Mouse (Mus musculus): ENCODE data around the gene Itgb6. TPM values are rescaled to one million over a fixed set of nuclear protein-coding genes. Genes with fewer than 3 reads are reported as not detected.

Gene Itgb6
- polyA plus RNA-seq, 1 experiment from 2014 or later, result 1.9 TPM

DNA sequence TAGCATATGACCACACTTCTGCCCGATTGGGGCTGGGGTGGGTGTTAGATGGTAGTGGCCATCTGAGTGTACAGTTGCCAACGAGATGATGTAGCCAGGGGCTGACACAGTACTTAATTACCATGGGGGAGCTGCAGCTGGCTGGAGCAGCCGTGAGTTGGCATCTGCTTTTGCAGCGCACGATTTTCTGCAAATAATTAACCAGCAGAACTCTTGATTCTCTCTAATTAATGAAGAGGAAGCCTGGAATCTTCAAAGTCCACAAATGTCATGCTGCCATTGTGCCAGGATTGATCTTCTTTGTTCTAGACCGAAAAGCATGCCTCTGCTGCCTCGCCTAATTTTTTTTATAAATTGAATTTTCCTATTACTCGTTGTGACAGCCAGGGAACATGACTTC lies 8.6 kb downstream of the Itgb6 start:
- Histone ChIP-seq H3K4me1 (replicated peaks) (peaks cover 23% of the 10 kb centered on the region), H3K4me3 (replicated peaks) (no peak overlapping the region), H3K4me2 (no peak overlapping the region), H3K27me3 (0 out of 2 replicates have a peak, but pooled peaks cover 5% of the 10 kb centered on the region), H3K27ac (no peak overlapping the region), H3K9ac (replicated peaks) (no peak overlapping the region), H3K9me3 (no peaks in the 10 kb centered on the region), H3K36me3 (no peaks in the 10 kb centered on the region)
- WGBS, result 32% methylated on average over 8 of the region's 8 CpGs
- ATAC-seq (ENCODE audit: insufficient number of reproducible peaks, insufficient read depth, low FRiP score, low TSS enrichment, low read depth), result no peak

DNA sequence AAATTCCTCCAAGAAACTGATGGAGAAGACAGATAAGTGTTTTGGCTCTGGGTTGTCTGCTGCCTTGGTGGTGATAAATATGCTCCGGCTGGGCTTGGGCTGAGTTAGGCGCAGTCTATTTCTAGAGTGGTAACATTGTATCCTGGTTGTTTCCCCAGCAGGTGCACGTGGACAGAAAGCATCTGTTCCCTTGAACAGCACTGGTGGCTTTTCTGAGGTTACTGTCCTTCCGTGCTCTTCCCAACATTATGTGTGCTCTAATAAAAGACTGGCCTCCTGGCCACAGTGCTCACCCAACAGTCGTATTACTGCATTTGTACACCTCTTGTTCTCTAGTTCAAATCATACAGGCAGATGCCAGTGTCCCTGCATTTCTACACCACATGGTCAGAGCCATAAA lies 9.6 kb downstream of the Itgb6 start:
- H3K4me1 ChIP-seq (replicated peaks), result peaks cover 23% of the 10 kb centered on the region
- H3K9me3 ChIP-seq, result no peaks in the 10 kb centered on the region
- H3K36me3 ChIP-seq, result no peaks in the 10 kb centered on the region
- H3K4me3 ChIP-seq (replicated peaks), result no peak overlapping the region
- 87% methylated on average over 5 of the region's 5 CpGs for WGBS
- no peak overlapping the region for H3K27ac ChIP-seq
- 0 out of 2 replicates have a peak, but pooled peaks cover 5% of the 10 kb centered on the region for H3K27me3 ChIP-seq
- no peak overlapping the region for H3K4me2 ChIP-seq
- no peak overlapping the region for H3K9ac ChIP-seq (replicated peaks)
- no peak for ATAC-seq (ENCODE audit: insufficient number of reproducible peaks, insufficient read depth, low FRiP score, low TSS enrichment, low read depth)

DNA sequence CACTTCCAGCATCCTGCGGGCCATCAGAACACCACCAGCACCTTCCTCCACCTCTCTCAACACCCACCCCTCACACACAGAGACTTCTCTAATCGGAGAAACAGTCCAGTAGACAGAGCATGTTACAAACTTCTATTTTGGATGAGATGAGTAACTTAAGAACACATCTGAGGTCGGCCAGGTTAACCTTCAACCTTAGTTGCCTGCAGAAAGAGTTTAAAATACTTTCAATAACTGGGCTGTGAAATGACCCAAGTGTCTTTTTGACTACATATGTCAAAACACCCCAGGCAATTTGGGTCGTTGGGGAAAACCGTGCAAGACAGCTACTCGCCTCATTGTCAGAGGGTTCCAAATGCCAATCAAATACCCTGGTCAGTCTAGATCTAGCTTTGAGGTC lies 10.0 kb downstream of the Itgb6 start:
- H3K4me1 ChIP-seq (replicated peaks), result peaks cover 23% of the 10 kb centered on the region
- no peak overlapping the region for H3K4me3 ChIP-seq (replicated peaks)
- ATAC-seq (ENCODE audit: insufficient number of reproducible peaks, insufficient read depth, low FRiP score, low TSS enrichment, low read depth), result no peak
- 0 out of 2 replicates have a peak, but pooled peaks cover 3% of the 10 kb centered on the region for H3K27me3 ChIP-seq
- no peaks in the 10 kb centered on the region for H3K9me3 ChIP-seq
- WGBS, result 75% methylated on average over 6 of the region's 6 CpGs
- H3K27ac ChIP-seq, result no peak overlapping the region
- no peak overlapping the region for H3K4me2 ChIP-seq
- no peaks in the 10 kb centered on the region for H3K36me3 ChIP-seq
- H3K9ac ChIP-seq (replicated peaks), result no peak overlapping the region

- Histone ChIP-seq H3K4me3 (replicated peaks) (no peak overlapping the region), H3K36me3 (no peaks in the 10 kb centered on the region), H3K9me3 (no peaks in the 10 kb centered on the region), H3K4me2 (no peak overlapping the region), H3K27me3 (no peaks in the 10 kb centered on the region), H3K27ac (no peak overlapping the region), H3K4me1 (replicated peaks) (peaks cover 23% of the 10 kb centered on the region), H3K9ac (replicated peaks) (no peak overlapping the region)
- WGBS, result 82% methylated on average over 7 of the region's 7 CpGs
- no peak for ATAC-seq (ENCODE audit: insufficient number of reproducible peaks, insufficient read depth, low FRiP score, low TSS enrichment, low read depth)
Measured at GRCm38 (mm10) chr2:60711098-60711880, 11.2 kb downstream of the Itgb6 start.

GRCm38 (mm10) chr2:60710317-60710716 lies 12.1 kb downstream of the Itgb6 start:
- Histone ChIP-seq H3K9me3 (no peaks in the 10 kb centered on the region), H3K27ac (no peak overlapping the region), H3K27me3 (no peaks in the 10 kb centered on the region), H3K4me3 (replicated peaks) (no peak overlapping the region), H3K36me3 (no peaks in the 10 kb centered on the region), H3K4me2 (no peak overlapping the region), H3K4me1 (replicated peaks) (peaks cover 17% of the 10 kb centered on the region), H3K9ac (replicated peaks) (no peak overlapping the region)
- ATAC-seq (ENCODE audit: insufficient number of reproducible peaks, insufficient read depth, low FRiP score, low TSS enrichment, low read depth), result no peak
- 73% methylated on average over 4 of the region's 4 CpGs for WGBS

DNA sequence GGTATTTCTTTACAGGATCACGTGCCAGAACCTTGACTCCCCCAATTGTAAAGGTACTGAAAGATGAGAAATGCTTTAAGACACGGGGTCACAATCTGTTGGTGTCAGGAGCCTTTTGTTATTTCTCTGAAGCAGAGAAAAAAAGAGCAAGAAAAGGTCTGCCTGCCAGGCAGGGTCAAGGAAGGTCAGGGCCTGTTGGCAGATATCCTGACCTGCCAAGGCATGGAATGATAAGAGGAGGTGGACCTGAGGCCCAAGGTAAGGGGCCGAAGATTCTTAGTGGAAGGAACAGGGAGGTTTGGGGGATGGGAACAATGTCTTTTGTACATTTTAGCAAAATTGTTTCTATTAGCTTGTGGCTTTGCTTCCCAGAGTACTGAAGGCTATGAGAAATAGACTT lies 13.8 kb downstream of the Itgb6 start:
- Histone ChIP-seq H3K9me3 (no peaks in the 10 kb centered on the region), H3K4me2 (no peak overlapping the region), H3K36me3 (no peaks in the 10 kb centered on the region), H3K4me3 (replicated peaks) (no peak overlapping the region), H3K27ac (no peak overlapping the region), H3K27me3 (no peaks in the 10 kb centered on the region), H3K9ac (replicated peaks) (no peak overlapping the region), H3K4me1 (replicated peaks) (peaks cover 2% of the 10 kb centered on the region; the same call in 1 of the 2 replicates)
- no peak for ATAC-seq (ENCODE audit: insufficient number of reproducible peaks, insufficient read depth, low FRiP score, low TSS enrichment, low read depth)
- WGBS, result 48% methylated on average over 3 of the region's 3 CpGs

DNA sequence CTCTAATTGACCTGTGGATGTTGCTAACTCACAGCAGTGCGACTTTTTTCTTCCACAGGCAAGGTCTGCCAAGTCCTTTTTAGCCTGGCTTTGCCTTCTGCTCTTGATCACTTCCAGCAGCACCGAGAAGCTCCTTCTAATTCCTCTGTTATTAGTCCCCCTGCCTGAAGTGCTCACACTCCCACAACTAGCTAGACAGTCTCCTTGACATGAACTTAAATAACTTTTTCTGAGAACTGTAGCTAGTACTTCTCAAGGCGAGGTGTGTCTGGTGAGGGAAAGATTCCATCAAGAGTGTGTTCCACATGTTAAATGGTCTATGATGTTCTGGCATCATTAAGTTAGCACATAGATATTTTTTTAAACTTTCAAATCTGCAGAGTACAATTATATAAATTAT lies 15.6 kb downstream of the Itgb6 start:
- Histone ChIP-seq H3K36me3 (no peaks in the 10 kb centered on the region), H3K9me3 (no peaks in the 10 kb centered on the region), H3K27me3 (no peaks in the 10 kb centered on the region), H3K9ac (replicated peaks) (no peak overlapping the region), H3K4me3 (replicated peaks) (no peak overlapping the region), H3K27ac (no peak overlapping the region), H3K4me1 (replicated peaks) (no peaks in the 10 kb centered on the region), H3K4me2 (no peak overlapping the region)
- ATAC-seq (ENCODE audit: insufficient number of reproducible peaks, insufficient read depth, low FRiP score, low TSS enrichment, low read depth), result no peak
- 74% methylated on average over 3 of the region's 3 CpGs for WGBS

- Histone ChIP-seq H3K27me3 (no peaks in the 10 kb centered on the region), H3K36me3 (no peaks in the 10 kb centered on the region), H3K4me1 (replicated peaks) (no peaks in the 10 kb centered on the region), H3K9me3 (no peaks in the 10 kb centered on the region), H3K9ac (replicated peaks) (no peak overlapping the region), H3K4me2 (no peak overlapping the region), H3K27ac (no peak overlapping the region), H3K4me3 (replicated peaks) (no peak overlapping the region)
- WGBS, result 90% methylated on average over 8 of the region's 8 CpGs
- no peak for ATAC-seq (ENCODE audit: insufficient number of reproducible peaks, insufficient read depth, low FRiP score, low TSS enrichment, low read depth)
Measured at GRCm38 (mm10) chr2:60705426-60705825, 17.0 kb downstream of the Itgb6 start.

GRCm38 (mm10) chr2:60703315-60703714 lies 19.1 kb downstream of the Itgb6 start:
- ATAC-seq (ENCODE audit: insufficient number of reproducible peaks, insufficient read depth, low FRiP score, low TSS enrichment, low read depth), result no peak
- Histone ChIP-seq H3K4me3 (replicated peaks) (no peak overlapping the region), H3K4me1 (replicated peaks) (peaks cover 3% of the 10 kb centered on the region), H3K36me3 (no peaks in the 10 kb centered on the region), H3K27me3 (no peaks in the 10 kb centered on the region), H3K27ac (no peak overlapping the region), H3K9me3 (no peaks in the 10 kb centered on the region), H3K9ac (replicated peaks) (no peak overlapping the region), H3K4me2 (no peak overlapping the region)
- WGBS, result 67% methylated on average over 4 of the region's 4 CpGs

DNA sequence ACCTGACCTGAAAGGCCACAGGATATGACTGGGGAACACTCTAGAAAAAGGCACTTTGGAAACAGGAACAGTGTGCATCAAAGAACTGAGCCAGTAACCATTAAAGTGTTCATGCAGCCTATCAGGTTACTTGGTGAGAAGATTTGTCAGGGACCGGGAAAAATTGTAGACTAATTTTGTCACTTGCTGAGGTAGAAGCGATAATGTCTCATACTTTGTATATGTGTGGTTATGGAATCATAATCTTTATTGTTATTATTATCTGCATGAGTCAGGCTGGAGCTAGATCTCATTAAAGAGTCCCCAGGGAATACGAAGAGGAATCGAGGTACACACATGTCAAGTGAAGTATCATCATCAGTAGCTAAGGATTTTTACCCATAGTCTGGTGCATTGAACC lies 21.5 kb downstream of the Itgb6 start:
- ATAC-seq (ENCODE audit: insufficient number of reproducible peaks, insufficient read depth, low FRiP score, low TSS enrichment, low read depth), result no peak
- H3K27me3 ChIP-seq, result no peaks in the 10 kb centered on the region
- no peak overlapping the region for H3K27ac ChIP-seq
- H3K9me3 ChIP-seq, result no peaks in the 10 kb centered on the region
- no peak overlapping the region for H3K4me3 ChIP-seq (replicated peaks)
- WGBS, result 87% methylated on average over 4 of the region's 4 CpGs
- peaks cover 26% of the 10 kb centered on the region for H3K4me1 ChIP-seq (replicated peaks)
- H3K9ac ChIP-seq (replicated peaks), result no peak overlapping the region
- no peak overlapping the region for H3K4me2 ChIP-seq
- H3K36me3 ChIP-seq, result no peaks in the 10 kb centered on the region

GRCm38 (mm10) chr2:60700013-60700412 lies 22.4 kb downstream of the Itgb6 start:
- Histone ChIP-seq H3K4me1 (replicated peaks) (peaks cover 34% of the 10 kb centered on the region), H3K4me3 (replicated peaks) (no peak overlapping the region), H3K36me3 (no peaks in the 10 kb centered on the region), H3K9ac (replicated peaks) (no peak overlapping the region), H3K4me2 (no peak overlapping the region), H3K9me3 (no peaks in the 10 kb centered on the region), H3K27me3 (no peaks in the 10 kb centered on the region), H3K27ac (no peak overlapping the region)
- ATAC-seq (ENCODE audit: insufficient number of reproducible peaks, insufficient read depth, low FRiP score, low TSS enrichment, low read depth), result no peak
- 80% methylated on average over 3 of the region's 3 CpGs for WGBS

DNA sequence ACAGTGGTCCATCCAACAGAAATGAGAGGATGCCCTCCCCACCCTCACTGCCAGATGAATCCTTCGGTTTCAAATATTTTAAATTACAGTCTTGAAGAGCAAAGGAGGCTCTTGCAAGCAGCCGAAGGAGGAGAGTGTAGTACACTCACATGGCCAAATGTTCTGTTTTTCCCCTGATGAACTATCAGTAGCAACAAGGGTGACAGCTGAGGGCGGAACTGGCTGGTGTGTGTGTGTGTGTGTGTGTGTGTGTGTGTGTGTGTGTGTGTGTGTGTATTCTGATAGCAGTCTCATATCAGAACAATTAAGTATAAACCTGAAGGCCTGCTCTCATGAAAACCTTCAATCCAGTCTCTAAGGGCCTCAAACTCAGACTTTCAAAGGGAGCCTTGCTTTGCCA lies 22.9 kb downstream of the Itgb6 start:
- Histone ChIP-seq H3K4me1 (replicated peaks) (peaks cover 34% of the 10 kb centered on the region), H3K9ac (replicated peaks) (no peak overlapping the region), H3K27ac (no peak overlapping the region), H3K36me3 (no peaks in the 10 kb centered on the region), H3K4me3 (replicated peaks) (no peak overlapping the region), H3K27me3 (0 out of 2 replicates have a peak, but pooled peaks cover under 1% of the 10 kb centered on the region), H3K4me2 (no peak overlapping the region), H3K9me3 (no peaks in the 10 kb centered on the region)
- ATAC-seq (ENCODE audit: insufficient number of reproducible peaks, insufficient read depth, low FRiP score, low TSS enrichment, low read depth), result no peak
- WGBS, result 87% methylated on average over 3 of the region's 3 CpGs
